In the genomic region with DNA sequence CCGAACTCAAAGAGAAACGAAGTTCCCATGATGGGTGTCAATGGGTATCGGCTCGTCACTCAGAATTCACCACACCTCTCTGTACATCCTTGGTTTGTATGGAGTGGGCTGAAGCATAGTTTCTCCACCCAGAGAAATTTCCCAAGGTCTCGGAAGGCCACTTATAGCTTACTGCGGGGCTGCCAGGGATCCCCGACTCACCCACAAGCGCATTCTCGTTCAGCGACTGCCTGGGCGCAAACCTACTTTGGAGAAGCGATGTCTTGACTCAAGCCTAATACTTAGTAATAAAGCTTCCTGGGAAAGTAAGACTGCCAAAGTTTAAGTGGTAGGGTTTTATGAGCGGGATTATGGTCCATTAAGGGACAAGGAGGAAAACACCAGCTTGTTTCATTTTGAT, we compare ENCODE assay signal across 11 mouse cellular contexts.
DNase-seq lines count a peak whose midpoint lies in the region; ATAC-seq and TF ChIP-seq lines count a peak whose summit lies in the region.
"Had no signal": no experiment of that assay in that cellular context is flagged by ENCODE, and none has a peak within 500 bp of the region (broad histone marks: within the 10 kb centered on the region; RNA-seq: fewer than 3 reads in every experiment).

No protein-coding gene starts in this region.

- DNase-seq in heart, postnatal 0 days (ENCODE audit: low spot score), result no peak
- DNase-seq in limb, embryonic 11.5 days (ENCODE audit: low spot score), result peak; percentile 32
- DNase-seq: cerebellum, postnatal 14 days; forebrain, postnatal 0 days had no signal

- peak overlapping the region; percentile 45 for H3K4me3 ChIP-seq in heart, postnatal 0 days (ENCODE audit: low read depth, low read length)
- H3K4me3 ChIP-seq in heart, embryonic 11.5 days (ENCODE audit: low read depth, low read length), result no peak overlapping the region
- peak overlapping the region; percentile 91 for H3K4me3 ChIP-seq in megakaryocyte, embryonic 14.5 days (replicated peaks)
- H3K4me3 ChIP-seq in limb, embryonic 11.5 days (ENCODE audit: low read depth, low read length), result no peak overlapping the region
- no peak overlapping the region for H3K4me3 ChIP-seq in small intestine, adult 2 months (ENCODE audit: low read depth, low read length)
- H3K4me3 ChIP-seq: embryonic facial prominence, embryonic 15.5 days; midbrain, embryonic 10.5 days had no signal

- ATAC-seq in heart, postnatal 0 days (ENCODE audit: insufficient read depth, low read depth), result no peak
- ATAC-seq in heart, embryonic 11.5 days (replicated peaks; ENCODE audit: insufficient number of reproducible peaks, low FRiP score, low TSS enrichment), result no peak
- ATAC-seq in megakaryocyte, adult 5-6 weeks (ENCODE audit: poor library complexity, severe bottlenecking), result no peak
- ATAC-seq in limb, embryonic 11.5 days (ENCODE audit: insufficient number of reproducible peaks, low FRiP score, low TSS enrichment, low read depth), result no peak
- ATAC-seq in erythroid progenitor cell, adult 5-6 weeks (replicated peaks; ENCODE audit: low FRiP score, poor library complexity, severe bottlenecking), result no peak
- ATAC-seq: forebrain, postnatal 0 days had no signal

- no peaks in the 10 kb centered on the region for H3K27me3 ChIP-seq in heart, postnatal 0 days (ENCODE audit: control insufficient read depth, insufficient read depth, low read length)
- no peaks in the 10 kb centered on the region for H3K27me3 ChIP-seq in heart, embryonic 11.5 days (ENCODE audit: control insufficient read depth, insufficient read depth, low read length)
- H3K27me3 ChIP-seq in megakaryocyte, embryonic 14.5 days (replicated peaks), result peaks cover 3% of the 10 kb centered on the region
- H3K27me3 ChIP-seq in limb, embryonic 11.5 days (ENCODE audit: control insufficient read depth, insufficient read depth, low read length), result no peaks in the 10 kb centered on the region
- H3K27me3 ChIP-seq in small intestine, adult 2 months (ENCODE audit: control insufficient read depth, insufficient read depth, low read length), result no peaks in the 10 kb centered on the region; the same call in 1 of the 2 replicates
- H3K27me3 ChIP-seq: embryonic facial prominence, embryonic 15.5 days had no signal

- peak overlapping the region; percentile 58 for H3K4me2 ChIP-seq in heart, postnatal 0 days (ENCODE audit: low read depth, low read length)
- no peak overlapping the region for H3K4me2 ChIP-seq in heart, embryonic 11.5 days
- 0 out of 2 replicates have a peak overlapping the region, but pooled peaks have one; percentile 8 for H3K4me2 ChIP-seq in limb, embryonic 11.5 days (ENCODE audit: low read depth, severe bottlenecking)
- H3K4me2 ChIP-seq: embryonic facial prominence, embryonic 15.5 days had no signal

- no peak for TF ChIP-seq CTCF in heart, postnatal 0 days (IDR thresholded peaks at IDR 0.05; ENCODE audit: low read depth)
- TF ChIP-seq CTCF in small intestine, adult 2 months (IDR thresholded peaks at IDR 0.05; ENCODE audit: extremely low read depth, insufficient read length, insufficient replicate concordance, low read depth, low read length), result no peak

- no peaks in the 10 kb centered on the region for H3K4me1 ChIP-seq in heart, postnatal 0 days (ENCODE audit: control insufficient read depth, insufficient read depth)
- no peaks in the 10 kb centered on the region for H3K4me1 ChIP-seq in heart, embryonic 11.5 days (ENCODE audit: control insufficient read depth, insufficient read depth, low read length)
- peaks cover 4% of the 10 kb centered on the region for H3K4me1 ChIP-seq in megakaryocyte, embryonic 14.5 days
- H3K4me1 ChIP-seq in limb, embryonic 11.5 days (ENCODE audit: control insufficient read depth, insufficient read depth, low read length), result peaks cover 3% of the 10 kb centered on the region; the same call in 1 of the 2 replicates
- H3K4me1 ChIP-seq in small intestine, adult 2 months (ENCODE audit: control insufficient read depth, insufficient read depth, insufficient read length, low read length), result no peaks in the 10 kb centered on the region
- H3K4me1 ChIP-seq: embryonic facial prominence, embryonic 15.5 days; midbrain, embryonic 10.5 days had no signal

- H3K36me3 ChIP-seq in heart, postnatal 0 days (replicated peaks; ENCODE audit: control insufficient read depth, insufficient read depth, low read length), result no peaks in the 10 kb centered on the region
- no peaks in the 10 kb centered on the region for H3K36me3 ChIP-seq in heart, embryonic 11.5 days (ENCODE audit: control insufficient read depth, insufficient read depth, low read length)
- H3K36me3 ChIP-seq in megakaryocyte, embryonic 14.5 days (replicated peaks; ENCODE audit: low read length), result no peaks in the 10 kb centered on the region
- H3K36me3 ChIP-seq in limb, embryonic 11.5 days (ENCODE audit: control insufficient read depth, insufficient read depth, low read length), result no peaks in the 10 kb centered on the region
- no peaks in the 10 kb centered on the region for H3K36me3 ChIP-seq in small intestine, adult 2 months (ENCODE audit: control insufficient read depth, insufficient read depth, low read length)
- H3K36me3 ChIP-seq: embryonic facial prominence, embryonic 15.5 days; midbrain, embryonic 10.5 days had no signal

- WGBS in heart, postnatal 0 days, result 94% methylated on average over 13 of the region's 13 CpGs
- WGBS in heart, embryonic 11.5 days (ENCODE audit: insufficient replicate concordance), result 91% methylated on average over 13 of the region's 13 CpGs
- 62% methylated on average over 13 of the region's 13 CpGs for WGBS in limb, embryonic 11.5 days
- 69% methylated on average over 13 of the region's 13 CpGs for WGBS in small intestine, adult 2 months

- TF ChIP-seq EP300 in heart, postnatal 0 days (IDR thresholded peaks at IDR 0.05; ENCODE audit: low read depth), result no peak

- no peak overlapping the region for H3K9ac ChIP-seq in heart, postnatal 0 days (replicated peaks; ENCODE audit: low read depth, low read length)
- H3K9ac ChIP-seq in heart, embryonic 11.5 days (ENCODE audit: low read depth, low read length), result no peak overlapping the region
- no peak overlapping the region for H3K9ac ChIP-seq in limb, embryonic 11.5 days (ENCODE audit: low read length)
- H3K9ac ChIP-seq: embryonic facial prominence, embryonic 15.5 days; forebrain, postnatal 0 days had no signal

- H3K9me3 ChIP-seq in heart, postnatal 0 days (replicated peaks; ENCODE audit: control insufficient read depth, low read length), result no peaks in the 10 kb centered on the region
- H3K9me3 ChIP-seq in heart, embryonic 11.5 days (replicated peaks; ENCODE audit: control insufficient read depth, low read length), result no peaks in the 10 kb centered on the region
- no peaks in the 10 kb centered on the region for H3K9me3 ChIP-seq in megakaryocyte, embryonic 14.5 days
- H3K9me3 ChIP-seq in limb, embryonic 11.5 days (ENCODE audit: control insufficient read depth, low read length), result no peaks in the 10 kb centered on the region
- H3K9me3 ChIP-seq: embryonic facial prominence, embryonic 15.5 days; midbrain, embryonic 10.5 days had no signal

- peak overlapping the region; percentile 51 for H3K27ac ChIP-seq in heart, postnatal 0 days (ENCODE audit: low read depth)
- H3K27ac ChIP-seq in heart, embryonic 11.5 days (ENCODE audit: low read depth, low read length), result no peak overlapping the region
- H3K27ac ChIP-seq in limb, embryonic 11.5 days (replicated peaks; ENCODE audit: low read depth, low read length), result peak overlapping the region; percentile 47; the same call in 1 of the 2 replicates
- peak overlapping the region; percentile 78 for H3K27ac ChIP-seq in small intestine, adult 2 months (ENCODE audit: insufficient read depth, low read depth, low read length)
- H3K27ac ChIP-seq: embryonic facial prominence, embryonic 15.5 days; midbrain, embryonic 10.5 days had no signal

- TF ChIP-seq POLR2A in small intestine, adult 2 months (IDR thresholded peaks at IDR 0.05; ENCODE audit: low read depth, low read length), result no peak

Comparison
In these comparisons a context has a peak if more than half of its experiments do, and no peak if none do; other contexts are left out.
1. H3K4me3 ChIP-seq: peak in heart, postnatal 0 days (single experiment) and megakaryocyte, embryonic 14.5 days (single experiment); none in heart, embryonic 11.5 days (single experiment), limb, embryonic 11.5 days (single experiment) and small intestine, adult 2 months (single experiment).